Mouse (Mus musculus) forebrain, embryonic 10.5 days (tissue): Measurements from ENCODE around the gene Npr3. TPM values are rescaled to one million over a fixed set of nuclear protein-coding genes. Genes with fewer than 3 reads are reported as not detected.

Experiments
- DNase-seq: peaks from one replicate; pipeline ENCODE4 v3.0.0-alpha.2; 2017; ENCODE audit warnings: low spot score; ENCODE audit errors: extremely low spot score
- H3K27ac ChIP-seq: fragments of 300-500 bp; sonication (generic); 2 replicates; pipeline ENCODE4 v1.5.1; 2016; ENCODE audit warnings: mild to moderate bottlenecking
- H3K27me3 ChIP-seq: fragments of 300-500 bp; sonication (generic); 2 replicates; pipeline ENCODE4 v1.6.1; 2016; ENCODE audit warnings: mild to moderate bottlenecking; ENCODE audit not compliant: poor library complexity, severe bottlenecking
- H3K36me3 ChIP-seq: fragments of 300-500 bp; sonication (generic); replicated peaks from 2 replicates; pipeline ENCODE4 v1.6.1; 2016; ENCODE audit warnings: mild to moderate bottlenecking, moderate library complexity
- H3K4me1 ChIP-seq: fragments of 300-500 bp; sonication (generic); 2 replicates; pipeline ENCODE4 v1.6.1; 2016
- H3K4me3 ChIP-seq: fragments of 300-500 bp; sonication (generic); 2 replicates; pipeline ENCODE4 v1.5.1; 2016; ENCODE audit warnings: mild to moderate bottlenecking, moderate library complexity
- H3K9me3 ChIP-seq: fragments of 300-500 bp; sonication (generic); 2 replicates; pipeline ENCODE4 v1.6.1; 2016; ENCODE audit warnings: mild to moderate bottlenecking, moderate library complexity
- WGBS: fragments of 180-500 bp; shearing (Covaris S2); methylation state at CpG from one replicate; pipeline ENCODE4 v1.1.7; 2016; 5-methylcytosine and 5-hydroxymethylcytosine counted together
- polyA plus RNA-seq: library from polyadenylated mRNA; unstranded; fragments of >200 nt; fragmentation: Nextera tagmentation; extraction: Ambion mirVana; gene quantifications from 2 replicates; pipeline ENCODE4 v1.2.1, GENCODE M21; 2016

Npr3 gene
- 2.4 and 2.6 TPM in 2 replicates for polyA plus RNA-seq

DNA sequence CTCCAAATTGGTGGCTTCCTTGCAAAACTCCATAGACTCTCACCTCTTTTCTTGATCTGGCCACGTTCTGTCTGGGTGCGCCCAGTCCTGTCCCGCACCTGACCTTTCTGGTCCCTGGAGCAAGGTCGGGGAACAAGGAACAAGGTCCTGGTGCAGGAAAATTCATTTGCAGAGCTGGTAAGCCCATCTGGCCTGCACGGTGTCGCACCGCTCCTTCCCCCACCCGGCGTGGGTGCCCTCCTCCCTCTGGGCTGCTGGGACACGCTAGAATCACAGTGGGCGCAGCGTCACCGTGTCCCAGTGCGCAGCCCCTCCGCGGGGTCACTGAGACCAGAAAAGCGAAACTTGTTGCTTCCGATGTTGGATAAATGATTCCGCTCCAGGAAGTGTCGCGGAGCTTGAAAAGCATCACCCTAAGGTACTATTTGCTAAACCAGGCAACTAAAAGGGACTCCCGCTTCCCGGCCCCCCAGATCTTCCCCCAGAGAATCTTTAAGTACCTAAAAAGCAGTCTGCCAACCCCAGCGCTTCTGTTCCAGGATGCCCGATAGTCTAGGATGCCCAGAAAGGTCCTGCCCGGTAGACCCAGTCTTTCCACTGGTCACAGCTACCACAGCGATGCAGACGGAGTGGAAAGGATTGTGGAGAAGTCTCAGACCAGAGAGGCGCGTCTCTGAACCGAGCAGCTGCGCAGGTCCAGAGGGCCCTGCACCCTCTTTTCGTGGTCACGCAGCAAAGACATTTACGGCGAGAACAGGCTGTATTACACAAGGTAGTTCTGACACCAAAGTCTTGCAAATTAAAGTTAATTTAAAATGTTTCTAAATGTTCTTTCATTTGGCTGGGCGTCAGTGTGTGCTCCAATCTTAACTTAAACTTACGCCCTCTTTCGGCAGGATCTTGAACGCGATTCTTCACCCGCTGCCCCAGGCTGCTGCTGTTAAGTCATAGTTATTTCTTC is at the start of gene Npr3:
TSS of gene Npr3 (minus strand) at position 717 of the 961 bp plus-strand sequence.
- under 1% methylated on average over 42 of the region's 42 CpGs for WGBS
- peak; percentile 65 for DNase-seq
- H3K4me1 ChIP-seq: peaks cover 52% of the 10 kb centered on the region
- H3K27ac ChIP-seq: peak within 1 kb of the TSS; percentile 63; the same call in 1 of the 2 replicates
- peaks cover 75% of the 10 kb centered on the region for H3K27me3 ChIP-seq
- no peaks in the 10 kb centered on the region for H3K9me3 ChIP-seq
- peak within 1 kb of the TSS; percentile 61 for H3K4me3 ChIP-seq
- H3K36me3 ChIP-seq: no peaks in the 10 kb centered on the region

- Histone ChIP-seq H3K36me3 (no peaks in the 10 kb centered on the region), H3K27me3 (no peaks in the 10 kb centered on the region), H3K4me1 (no peaks in the 10 kb centered on the region), H3K4me3 (no peak overlapping the region), H3K27ac (no peak overlapping the region), H3K9me3 (no peaks in the 10 kb centered on the region)
- DNase-seq: no peak
- WGBS: 90% methylated on average over 7 of the region's 7 CpGs
These were observed 49.0 kb upstream of the Npr3 start for GRCm38 (mm10) chr15:11956129-11956528.

- no peaks in the 10 kb centered on the region for H3K27me3 ChIP-seq
These were observed 47.1 kb upstream of the Npr3 start for GRCm38 (mm10) chr15:11954190-11954589.

DNA sequence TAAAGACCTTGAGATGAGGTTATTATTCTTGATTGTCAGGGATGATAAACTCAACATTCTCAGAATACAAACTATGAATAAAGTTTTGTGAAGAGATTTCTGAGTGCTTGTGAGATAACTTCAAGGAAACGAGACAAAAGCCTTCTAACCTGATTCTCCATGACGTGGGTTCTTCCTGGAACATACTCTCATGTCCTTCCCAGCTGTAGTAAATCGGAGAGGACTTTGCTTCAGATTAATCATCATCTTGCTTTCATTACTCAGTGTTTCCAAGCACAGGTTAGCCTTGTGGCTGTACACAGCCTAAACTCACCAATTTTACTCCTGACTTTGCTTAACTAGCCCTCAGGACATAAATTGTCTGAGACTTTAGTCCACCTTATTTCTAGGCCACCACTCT is 45.1 kb upstream of the Npr3 start:
- no peaks in the 10 kb centered on the region for H3K36me3 ChIP-seq
- 85% methylated on average over 3 of the region's 3 CpGs for WGBS
- H3K4me3 ChIP-seq: no peak overlapping the region
- H3K27me3 ChIP-seq: no peaks in the 10 kb centered on the region
- no peaks in the 10 kb centered on the region for H3K9me3 ChIP-seq
- no peak overlapping the region for H3K27ac ChIP-seq
- DNase-seq: no peak
- no peaks in the 10 kb centered on the region for H3K4me1 ChIP-seq

More at GRCm38 (mm10) chr15:11954190-11954589, 47.1 kb upstream of the Npr3 start:
- DNase-seq: no peak
- H3K9me3 ChIP-seq: no peaks in the 10 kb centered on the region
- no peaks in the 10 kb centered on the region for H3K36me3 ChIP-seq
- no peak overlapping the region for H3K27ac ChIP-seq
- H3K4me3 ChIP-seq: no peak overlapping the region
- WGBS: 76% methylated on average over 4 of the region's 4 CpGs
- no peaks in the 10 kb centered on the region for H3K4me1 ChIP-seq

DNA sequence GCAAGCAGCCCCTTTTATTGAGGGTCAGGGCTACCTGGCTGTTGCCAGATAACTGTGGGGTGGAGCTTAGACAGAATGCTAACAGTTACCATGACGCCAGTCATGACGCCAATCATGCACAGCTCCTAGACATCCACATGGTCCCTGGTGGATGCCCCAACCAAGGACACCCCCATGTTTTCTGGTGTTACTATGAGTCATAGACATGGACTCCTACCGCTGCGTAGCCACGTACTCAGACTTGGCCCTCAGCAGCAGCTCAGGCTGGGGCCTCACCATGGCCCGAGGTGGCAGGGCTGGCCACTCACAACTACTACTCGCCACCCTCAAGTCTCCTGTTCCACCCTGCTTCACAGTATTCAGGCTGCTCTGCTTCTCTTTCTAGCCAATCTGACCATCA is 44.1 kb upstream of the Npr3 start:
- Histone ChIP-seq H3K4me3 (no peak overlapping the region), H3K4me1 (no peaks in the 10 kb centered on the region), H3K27ac (no peak overlapping the region), H3K27me3 (no peaks in the 10 kb centered on the region), H3K36me3 (no peaks in the 10 kb centered on the region), H3K9me3 (no peaks in the 10 kb centered on the region)
- DNase-seq: no peak
- WGBS: 93% methylated on average over 7 of the region's 7 CpGs

DNA sequence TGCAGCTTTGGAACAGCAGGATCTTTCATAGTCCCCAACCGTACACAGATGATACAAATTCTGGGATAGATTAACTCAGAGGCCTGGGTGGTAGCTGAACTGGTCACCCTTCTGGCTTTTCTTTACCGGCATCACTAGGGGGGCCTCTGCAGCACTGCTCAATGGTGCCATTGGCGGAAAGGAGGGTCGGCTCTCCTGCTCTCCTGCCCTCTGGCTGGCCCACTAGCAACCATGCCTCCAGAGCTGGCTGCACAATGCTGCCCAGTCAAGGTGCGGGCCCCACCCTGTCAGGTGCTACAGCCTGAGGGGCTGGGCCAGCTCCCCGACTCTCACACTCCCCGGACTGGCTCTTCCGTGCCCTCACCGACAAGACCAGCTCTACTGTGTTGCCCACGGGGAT is 43.1 kb upstream of the Npr3 start:
- WGBS: 85% methylated on average over 10 of the region's 10 CpGs
- H3K4me3 ChIP-seq: no peak overlapping the region
- DNase-seq: no peak
- H3K36me3 ChIP-seq: no peaks in the 10 kb centered on the region
- no peak overlapping the region for H3K27ac ChIP-seq
- H3K4me1 ChIP-seq: no peaks in the 10 kb centered on the region
- no peaks in the 10 kb centered on the region for H3K27me3 ChIP-seq
- no peaks in the 10 kb centered on the region for H3K9me3 ChIP-seq

DNA sequence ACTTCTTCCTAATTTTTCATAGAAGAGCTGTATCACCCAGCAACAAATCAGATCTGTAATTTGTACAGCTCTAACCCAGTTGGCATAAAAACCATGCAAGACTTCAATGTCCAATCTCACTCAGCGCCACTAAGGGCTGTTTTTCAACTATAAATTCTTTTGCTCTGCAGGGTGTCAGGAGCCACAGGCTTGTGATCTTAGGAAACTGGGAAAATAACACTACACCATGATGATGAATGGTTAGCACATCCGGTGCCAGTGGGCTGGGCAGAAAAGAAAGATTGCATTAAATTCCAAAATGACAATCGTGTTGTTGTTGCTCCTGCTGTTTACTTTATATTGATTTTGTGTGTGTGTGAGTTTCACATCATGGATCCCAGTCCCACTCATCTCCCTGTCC is 42.4 kb upstream of the Npr3 start:
- Histone ChIP-seq H3K4me3 (no peak overlapping the region), H3K27me3 (peaks cover 3% of the 10 kb centered on the region; the same call in 1 of the 2 replicates), H3K36me3 (no peaks in the 10 kb centered on the region), H3K9me3 (no peaks in the 10 kb centered on the region), H3K4me1 (no peaks in the 10 kb centered on the region), H3K27ac (no peak overlapping the region)
- no peak for DNase-seq
- WGBS: 95% methylated on average over 3 of the region's 3 CpGs

DNA sequence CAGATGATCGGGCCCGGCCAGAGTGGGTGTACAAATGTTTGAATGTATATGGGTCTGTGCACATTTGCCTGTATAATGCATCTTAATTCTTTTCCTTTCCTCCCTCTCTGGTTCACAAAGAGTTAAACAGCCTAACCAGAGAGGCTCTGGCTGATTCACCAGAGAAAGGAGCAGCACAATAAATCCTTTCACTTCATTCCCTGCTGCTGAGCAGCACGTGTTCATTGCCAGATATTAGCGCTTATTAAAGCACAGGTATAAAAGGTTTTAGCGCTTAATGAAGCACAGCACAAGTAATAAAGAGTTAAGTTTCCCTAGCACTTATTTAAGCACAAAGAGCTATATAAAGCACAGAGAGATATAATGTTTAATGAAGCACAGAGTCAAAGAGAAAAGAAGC is 33.8 kb upstream of the Npr3 start:
- peaks cover 9% of the 10 kb centered on the region for H3K4me1 ChIP-seq
- WGBS: 40% methylated on average over 5 of the region's 5 CpGs
- H3K9me3 ChIP-seq: no peaks in the 10 kb centered on the region
- H3K27me3 ChIP-seq: peaks cover 53% of the 10 kb centered on the region
- DNase-seq: no peak
- H3K36me3 ChIP-seq: no peaks in the 10 kb centered on the region
- H3K27ac ChIP-seq: no peak overlapping the region
- H3K4me3 ChIP-seq: no peak overlapping the region

- DNase-seq: no peak
- Histone ChIP-seq H3K27me3 (no peaks in the 10 kb centered on the region), H3K9me3 (no peaks in the 10 kb centered on the region), H3K4me1 (no peaks in the 10 kb centered on the region), H3K36me3 (no peaks in the 10 kb centered on the region), H3K4me3 (no peak overlapping the region), H3K27ac (no peak overlapping the region)
- WGBS: 80% methylated on average over 3 of the region's 3 CpGs
These were observed 20.7 kb upstream of the Npr3 start for GRCm38 (mm10) chr15:11927742-11928141.

- no peak for DNase-seq
- Histone ChIP-seq H3K4me1 (no peaks in the 10 kb centered on the region), H3K36me3 (no peaks in the 10 kb centered on the region), H3K9me3 (no peaks in the 10 kb centered on the region), H3K27me3 (peaks cover 3% of the 10 kb centered on the region), H3K27ac (no peak overlapping the region), H3K4me3 (no peak overlapping the region)
- 90% methylated on average over 9 of the region's 9 CpGs for WGBS
These were observed 7.0 kb upstream of the Npr3 start for GRCm38 (mm10) chr15:11914101-11914500.

DNA sequence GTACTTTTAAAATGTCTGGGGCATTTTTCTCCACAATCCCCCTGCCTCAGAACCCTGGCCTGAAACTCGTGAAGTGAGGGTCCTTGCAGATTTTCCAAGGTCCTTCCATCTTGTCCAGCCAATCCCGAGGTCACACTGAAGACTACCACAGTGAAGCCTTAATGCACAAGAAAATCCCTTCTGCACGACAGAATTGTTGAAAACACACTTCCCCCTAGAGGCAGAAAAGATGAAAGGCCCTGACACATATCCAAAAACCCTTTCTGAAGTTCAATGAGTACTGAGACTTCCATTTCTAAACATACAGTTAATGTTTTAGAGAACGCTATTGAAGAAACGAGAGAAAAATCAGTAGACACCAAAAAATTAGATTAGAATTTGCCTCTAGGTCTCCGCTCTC is 2.8 kb upstream of the Npr3 start:
- peaks cover 45% of the 10 kb centered on the region for H3K27me3 ChIP-seq
- H3K9me3 ChIP-seq: no peaks in the 10 kb centered on the region
- peaks cover 31% of the 10 kb centered on the region for H3K4me1 ChIP-seq
- DNase-seq: no peak
- WGBS: 52% methylated on average over 6 of the region's 6 CpGs
- no peak overlapping the region for H3K4me3 ChIP-seq
- no peak overlapping the region for H3K27ac ChIP-seq
- no peaks in the 10 kb centered on the region for H3K36me3 ChIP-seq

DNA sequence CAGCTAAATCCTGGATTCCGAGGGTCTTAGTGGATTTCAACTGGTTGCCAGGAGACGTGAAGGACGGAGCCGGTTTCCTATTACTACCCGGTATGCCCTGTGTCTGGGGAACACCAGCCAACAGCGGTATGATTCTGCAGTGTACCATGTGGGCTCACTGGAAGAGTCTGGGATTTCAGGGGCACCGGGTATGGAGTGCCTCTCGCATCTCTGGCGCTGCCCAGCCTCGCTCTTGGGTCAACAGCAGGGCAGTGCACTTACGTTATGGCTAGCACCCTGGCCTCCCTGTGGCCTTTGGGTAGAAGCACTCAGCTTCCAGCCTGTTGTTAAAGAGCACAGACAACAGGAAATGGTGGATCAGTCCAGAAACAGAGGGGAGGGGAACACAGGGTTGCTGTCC is 1.1 kb upstream of the Npr3 start:
- Histone ChIP-seq H3K9me3 (no peaks in the 10 kb centered on the region), H3K4me3 (peak overlapping the region; percentile 35), H3K27ac (0 out of 2 replicates have a peak overlapping the region, but pooled peaks have one; percentile 9), H3K27me3 (peaks cover 62% of the 10 kb centered on the region), H3K36me3 (no peaks in the 10 kb centered on the region), H3K4me1 (peaks cover 49% of the 10 kb centered on the region)
- DNase-seq: peak; percentile 35
- 6% methylated on average over 11 of the region's 11 CpGs for WGBS

DNA sequence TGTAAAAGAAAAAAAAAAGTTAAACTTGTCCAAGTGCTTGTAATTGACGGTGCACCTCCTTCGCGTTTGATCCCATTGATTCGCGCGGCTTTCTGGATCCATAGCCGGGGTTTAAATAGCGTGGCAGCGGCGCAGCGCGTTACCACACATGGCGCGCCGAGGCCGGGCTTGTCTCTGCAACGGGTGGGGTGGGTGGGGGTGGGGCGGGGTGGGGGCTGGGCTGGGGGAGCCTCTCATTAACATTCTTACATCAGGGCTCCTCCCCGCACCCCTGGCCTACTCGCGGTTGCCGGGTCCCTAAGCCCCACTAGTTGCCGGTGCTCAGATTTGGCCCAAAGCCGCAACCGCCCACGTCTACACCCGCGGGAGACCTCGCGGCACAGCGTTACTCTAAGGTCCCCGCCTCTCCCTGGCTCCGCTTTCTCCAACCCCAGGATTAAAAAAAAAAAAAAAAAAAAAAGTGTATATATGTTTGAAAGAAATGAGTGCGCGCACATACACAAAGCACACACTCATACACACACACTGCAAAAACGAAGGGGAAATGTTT is 991 bp downstream of the Npr3 start:
- Histone ChIP-seq H3K27ac (no peak overlapping the region), H3K36me3 (no peaks in the 10 kb centered on the region), H3K27me3 (peaks cover 83% of the 10 kb centered on the region), H3K4me3 (peak overlapping the region; percentile 61), H3K4me1 (peaks cover 52% of the 10 kb centered on the region), H3K9me3 (no peaks in the 10 kb centered on the region)
- WGBS: under 1% methylated on average over 36 of the region's 36 CpGs
- DNase-seq: peak; percentile 36
